14 mouse cellular contexts compared by ENCODE assay signal in the genomic region with DNA sequence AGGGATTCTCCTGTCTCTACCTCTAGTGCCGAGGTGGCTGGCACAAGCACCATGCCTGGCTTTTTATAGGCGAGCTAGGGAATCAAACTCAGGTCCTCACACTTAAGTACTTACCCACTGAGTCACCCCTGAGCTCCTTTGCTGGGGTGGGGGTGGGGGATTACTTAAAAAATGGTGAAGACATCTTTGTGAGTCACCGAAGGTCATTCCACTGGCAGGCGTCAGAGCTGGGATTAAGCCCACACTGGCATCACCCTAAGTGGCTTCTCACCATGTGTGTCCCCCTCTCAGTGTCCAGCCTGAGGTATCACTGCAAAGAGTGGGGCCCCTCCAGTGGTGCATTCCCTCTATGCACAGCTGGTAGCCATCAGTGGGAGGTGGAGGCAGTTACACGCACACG. TPM values are rescaled to one million over a fixed set of nuclear protein-coding genes. Genes with fewer than 3 reads are reported as not detected.
"Had no signal": no experiment of that assay in that cellular context is flagged by ENCODE, and none has a peak within 500 bp of the region (broad histone marks: within the 10 kb centered on the region; RNA-seq: fewer than 3 reads in every experiment).

No protein-coding gene starts in this region.

- DNase-seq: lung, adult 18-20 months; lung, embryonic 14.5 days; lung, postnatal 10 days; lung, postnatal 36 days; retina, postnatal 1 day; right cerebral cortex, adult 18-20 months; right cerebral cortex, postnatal 25 days; right cerebral cortex, postnatal 4 days; spleen, adult 18-20 months; thymus, adult 2 months; thymus, postnatal 25 days; thymus, postnatal 4 days had no signal

RNA-seq across cellular contexts. Expression of gene Gm15517, which starts 0.8 kb away (rescaled TPM):
- total RNA-seq: megakaryocyte progenitor cell, adult 5-6 weeks; midbrain, postnatal 0 days had no signal

RNA-seq across cellular contexts. Expression of gene Acp4, which starts 3.2 kb away (rescaled TPM):
- total RNA-seq: midbrain, postnatal 0 days had no signal

RNA-seq across cellular contexts. Expression of gene Gm36864, which starts 24.4 kb away (rescaled TPM):
- total RNA-seq: megakaryocyte progenitor cell, adult 5-6 weeks; midbrain, postnatal 0 days had no signal
